Mouse (Mus musculus) kidney, embryonic 16.5 days (tissue): ENCODE measurements around the gene Ccdc187. TPM values are rescaled to one million over a fixed set of nuclear protein-coding genes. Genes with fewer than 3 reads are reported as not detected.

ENCODE experiments used
- ATAC-seq: fragments of 200-750 bp; cut with Nextera tagmentation; 2 replicates; pipeline ENCODE4 v1.8.0; 2017; ENCODE audit warnings: moderate TSS enrichment; ENCODE audit not compliant: low FRiP score, low TSS enrichment
- H3K27ac ChIP-seq: fragments of 300-500 bp; sonication (generic); 2 replicates; pipeline ENCODE4 v1.5.1; 2014; ENCODE audit warnings: low read length
- H3K27me3 ChIP-seq: fragments of 300-500 bp; sonication (generic); 2 replicates; pipeline ENCODE4 v1.6.1; 2014; ENCODE audit warnings: low read length, control low read depth, mixed read lengths; ENCODE audit not compliant: insufficient read depth
- H3K36me3 ChIP-seq: fragments of 300-500 bp; sonication (generic); 2 replicates; pipeline ENCODE4 v1.6.1; 2014; ENCODE audit warnings: low read length, control low read depth, mixed read lengths; ENCODE audit not compliant: insufficient read depth
- H3K4me1 ChIP-seq: fragments of 300-500 bp; sonication (generic); 2 replicates; pipeline ENCODE4 v1.6.1; 2014; ENCODE audit warnings: low read length, control low read depth, mixed read lengths; ENCODE audit not compliant: insufficient read depth
- H3K4me2 ChIP-seq: fragments of 300-500 bp; sonication (generic); replicated peaks from 2 replicates; pipeline ENCODE4 v1.6.1; 2014; ENCODE audit warnings: low read depth, low read length
- H3K4me3 ChIP-seq: fragments of 300-500 bp; sonication (generic); 2 replicates; pipeline ENCODE4 v1.5.1; 2014; ENCODE audit warnings: mild to moderate bottlenecking, low read length
- H3K9ac ChIP-seq: fragments of 300-500 bp; sonication (generic); replicated peaks from 2 replicates; pipeline ENCODE4 v1.6.1; 2014; ENCODE audit warnings: low read length
- H3K9me3 ChIP-seq: fragments of 300-500 bp; sonication (generic); 2 replicates; pipeline ENCODE4 v1.6.1; 2016; ENCODE audit warnings: low read length, control low read depth
- WGBS: fragments of 180-500 bp; shearing (Covaris S2); extraction: QIAGEN DNeasy Blood & Tissue Kit; methylation state at CpG from one replicate; pipeline ENCODE4 v1.1.7; 2014; 5-methylcytosine and 5-hydroxymethylcytosine counted together
- polyA plus RNA-seq: library from polyadenylated mRNA; unstranded; fragments of >200 nt; fragmentation: Nextera tagmentation; extraction: Ambion mirVana; gene quantifications from 2 replicates; pipeline ENCODE4 v1.2.1, GENCODE M21; 2015

The Ccdc187 gene
- polyA plus RNA-seq, 1 experiment from 2014 or later, result 0.02 TPM

DNA sequence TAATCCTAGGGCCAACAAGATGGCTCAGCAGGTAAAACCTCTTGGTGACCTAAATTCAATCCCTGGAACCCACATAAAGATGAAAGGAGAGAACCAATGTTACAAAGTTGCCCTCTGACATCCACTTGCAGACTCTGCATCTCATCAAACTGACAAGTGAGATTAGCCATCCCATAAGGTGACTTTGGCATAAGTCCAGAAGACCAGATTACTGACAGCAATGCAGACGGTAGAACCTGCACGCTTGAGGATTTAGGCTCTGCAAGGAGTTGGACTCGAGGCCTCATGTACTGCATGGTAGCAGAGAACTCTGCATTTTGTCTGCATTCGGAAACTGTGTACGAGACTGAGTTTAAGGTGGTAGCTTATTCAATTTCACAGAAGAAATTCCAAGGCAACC is 4.2 kb downstream of the Ccdc187 start:
- H3K9ac ChIP-seq, result no peak overlapping the region
- 82% methylated on average over 5 of the region's 5 CpGs for WGBS
- no peaks in the 10 kb centered on the region for H3K9me3 ChIP-seq
- no peaks in the 10 kb centered on the region for H3K4me1 ChIP-seq
- no peak overlapping the region for H3K4me3 ChIP-seq
- H3K27me3 ChIP-seq, result no peaks in the 10 kb centered on the region
- no peak overlapping the region for H3K27ac ChIP-seq
- no peak overlapping the region for H3K4me2 ChIP-seq
- H3K36me3 ChIP-seq, result no peaks in the 10 kb centered on the region
- ATAC-seq, result no peak

DNA sequence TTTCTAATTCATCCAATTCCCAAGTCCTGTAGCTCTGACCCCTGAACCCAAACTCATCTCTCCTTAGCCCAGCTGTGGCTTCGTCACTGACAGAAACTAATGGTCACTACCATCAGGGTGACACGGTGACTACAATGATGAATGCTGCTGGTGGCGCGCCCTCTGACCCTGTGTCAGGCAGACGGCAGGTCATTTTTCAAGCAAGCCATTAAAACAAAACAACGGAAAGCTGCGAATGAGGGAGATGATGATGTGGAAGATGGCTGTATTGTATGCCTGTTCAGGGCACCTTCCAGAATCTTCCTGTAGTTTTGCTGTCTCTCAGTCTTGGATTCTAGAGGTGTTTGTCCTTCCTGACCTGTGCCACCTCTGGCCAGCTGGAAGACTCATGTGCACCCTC is 8.0 kb downstream of the Ccdc187 start:
- H3K27ac ChIP-seq, result no peak overlapping the region
- WGBS, result 34% methylated on average over 7 of the region's 7 CpGs
- H3K4me2 ChIP-seq, result no peak overlapping the region
- no peaks in the 10 kb centered on the region for H3K36me3 ChIP-seq
- no peaks in the 10 kb centered on the region for H3K4me1 ChIP-seq
- no peak overlapping the region for H3K4me3 ChIP-seq
- ATAC-seq, result no peak
- no peaks in the 10 kb centered on the region for H3K9me3 ChIP-seq
- no peaks in the 10 kb centered on the region for H3K27me3 ChIP-seq
- H3K9ac ChIP-seq, result no peak overlapping the region

DNA sequence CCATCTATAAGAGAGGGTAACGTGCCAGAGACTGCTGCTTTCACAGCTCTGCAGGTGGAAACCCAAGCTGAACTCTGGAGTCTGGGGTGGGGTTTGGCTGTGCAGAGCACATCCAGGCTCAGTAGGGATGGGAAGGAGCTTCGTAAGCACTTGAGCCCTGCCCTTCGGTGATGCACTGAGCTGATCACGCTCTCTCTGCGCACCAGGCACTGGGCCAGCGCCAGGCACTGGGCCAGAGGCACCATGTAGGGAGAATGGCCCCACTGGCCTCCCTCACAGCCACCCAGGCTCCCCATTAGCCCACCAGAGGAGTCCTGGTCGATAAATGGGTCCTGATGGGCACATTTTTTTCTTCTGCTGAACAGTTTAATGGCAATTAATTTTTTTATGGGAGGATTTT is 8.6 kb downstream of the Ccdc187 start:
- no peaks in the 10 kb centered on the region for H3K27me3 ChIP-seq
- no peak overlapping the region for H3K9ac ChIP-seq
- no peaks in the 10 kb centered on the region for H3K4me1 ChIP-seq
- H3K9me3 ChIP-seq, result no peaks in the 10 kb centered on the region
- H3K27ac ChIP-seq, result no peak overlapping the region
- H3K4me3 ChIP-seq, result no peak overlapping the region
- 68% methylated on average over 7 of the region's 7 CpGs for WGBS
- no peak overlapping the region for H3K4me2 ChIP-seq
- no peak for ATAC-seq
- H3K36me3 ChIP-seq, result no peaks in the 10 kb centered on the region

DNA sequence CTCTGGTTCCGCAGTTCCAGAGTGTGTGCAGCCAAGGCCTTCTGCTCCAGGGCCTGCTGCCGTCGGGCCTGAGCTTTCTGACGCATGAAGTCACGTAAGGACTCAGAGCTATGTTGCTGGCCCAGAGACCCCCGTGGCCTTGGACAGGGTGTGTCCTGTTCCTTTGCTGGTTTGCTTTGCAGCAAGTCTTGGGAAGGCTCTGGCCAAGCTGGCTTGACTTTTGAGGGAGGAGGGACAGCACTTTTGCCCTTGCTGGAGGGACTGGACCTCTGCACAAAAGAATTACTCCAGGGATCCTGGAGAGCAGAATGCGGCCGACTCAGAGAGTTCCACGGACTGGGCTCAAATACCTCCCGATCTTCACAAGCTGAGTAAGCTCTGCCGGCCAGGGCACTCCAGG is 13.8 kb downstream of the Ccdc187 start:
- no peak overlapping the region for H3K27ac ChIP-seq
- H3K27me3 ChIP-seq, result no peaks in the 10 kb centered on the region
- no peaks in the 10 kb centered on the region for H3K36me3 ChIP-seq
- H3K4me3 ChIP-seq, result no peak overlapping the region
- no peak overlapping the region for H3K4me2 ChIP-seq
- H3K9ac ChIP-seq, result no peak overlapping the region
- no peak for ATAC-seq
- WGBS, result 70% methylated on average over 11 of the region's 11 CpGs
- H3K4me1 ChIP-seq, result no peaks in the 10 kb centered on the region
- no peaks in the 10 kb centered on the region for H3K9me3 ChIP-seq

DNA sequence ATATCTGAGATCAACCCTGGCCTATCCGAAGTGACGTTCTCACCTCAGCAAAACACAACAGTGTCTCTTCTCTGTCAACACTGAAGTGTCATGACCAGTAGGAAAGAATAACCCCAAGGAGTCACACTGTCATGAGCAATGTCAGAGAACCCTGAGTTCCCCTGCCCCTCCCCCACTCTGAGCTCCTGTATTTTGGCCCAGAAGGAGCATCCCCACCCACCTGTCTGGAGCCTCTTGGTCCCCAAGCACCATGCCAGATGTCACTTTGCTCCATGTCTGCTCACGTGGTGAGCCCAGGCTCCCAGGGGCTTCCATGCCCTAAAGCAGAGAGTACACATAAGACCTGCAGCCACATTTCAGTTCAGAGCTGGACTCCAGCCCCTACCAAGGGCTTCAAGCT is 14.6 kb downstream of the Ccdc187 start:
- Histone ChIP-seq H3K4me2 (no peak overlapping the region), H3K27ac (no peak overlapping the region), H3K9ac (no peak overlapping the region), H3K9me3 (no peaks in the 10 kb centered on the region), H3K4me1 (no peaks in the 10 kb centered on the region), H3K27me3 (no peaks in the 10 kb centered on the region), H3K4me3 (no peak overlapping the region), H3K36me3 (no peaks in the 10 kb centered on the region)
- WGBS, result 61% methylated on average over 3 of the region's 3 CpGs
- no peak for ATAC-seq

DNA sequence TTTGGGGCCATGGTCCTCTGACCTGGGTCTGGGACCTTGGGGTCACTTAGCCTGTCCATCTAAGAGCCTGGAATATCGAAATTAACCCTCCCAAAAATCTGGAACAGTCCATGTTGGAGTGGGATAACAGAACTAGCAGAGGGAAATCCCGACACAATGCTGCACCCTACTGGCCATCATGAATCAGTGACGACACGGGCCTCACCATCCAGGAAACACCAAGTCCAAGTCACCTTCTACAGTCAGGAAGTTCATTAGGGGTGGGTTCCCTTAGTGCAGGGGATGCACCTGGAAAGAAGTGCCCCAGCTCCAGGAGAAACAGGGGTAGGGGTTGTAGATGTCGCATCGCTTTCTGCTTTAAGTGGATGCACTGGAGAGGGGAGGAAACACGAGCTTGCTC is 20.7 kb downstream of the Ccdc187 start:
- WGBS, result 15% methylated on average over 7 of the region's 7 CpGs
- Histone ChIP-seq H3K27ac (no peak overlapping the region), H3K4me3 (no peak overlapping the region), H3K36me3 (no peaks in the 10 kb centered on the region), H3K4me2 (no peak overlapping the region), H3K4me1 (0 out of 2 replicates have a peak, but pooled peaks cover 5% of the 10 kb centered on the region), H3K9me3 (no peaks in the 10 kb centered on the region), H3K9ac (no peak overlapping the region), H3K27me3 (no peaks in the 10 kb centered on the region)
- peak; percentile 57; the same call in 1 of the 2 replicates for ATAC-seq

DNA sequence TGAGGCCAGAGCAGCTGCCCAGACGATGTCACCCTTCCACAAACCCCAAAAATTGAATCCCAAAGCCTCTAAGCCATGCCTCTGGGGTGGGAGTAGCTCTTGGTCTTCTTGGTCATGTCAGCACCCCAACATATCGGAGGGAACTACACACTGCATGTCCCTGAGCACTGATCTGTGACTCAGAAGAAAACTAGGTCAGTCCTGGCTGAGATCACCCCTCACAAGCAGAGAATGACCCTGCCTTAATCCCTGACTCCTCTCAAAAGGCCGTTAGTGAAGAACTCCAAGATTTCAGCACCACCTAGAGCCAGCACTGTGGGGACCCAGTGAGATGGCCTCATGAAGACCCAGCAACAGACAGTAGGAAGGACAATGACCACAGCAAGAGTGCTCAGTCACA is 26.1 kb downstream of the Ccdc187 start:
- no peaks in the 10 kb centered on the region for H3K36me3 ChIP-seq
- no peak overlapping the region for H3K4me2 ChIP-seq
- no peak overlapping the region for H3K9ac ChIP-seq
- no peak overlapping the region for H3K27ac ChIP-seq
- ATAC-seq, result no peak
- 0 out of 2 replicates have a peak, but pooled peaks cover 5% of the 10 kb centered on the region for H3K4me1 ChIP-seq
- no peaks in the 10 kb centered on the region for H3K27me3 ChIP-seq
- no peak overlapping the region for H3K4me3 ChIP-seq
- H3K9me3 ChIP-seq, result no peaks in the 10 kb centered on the region
- 69% methylated on average over 3 of the region's 3 CpGs for WGBS

DNA sequence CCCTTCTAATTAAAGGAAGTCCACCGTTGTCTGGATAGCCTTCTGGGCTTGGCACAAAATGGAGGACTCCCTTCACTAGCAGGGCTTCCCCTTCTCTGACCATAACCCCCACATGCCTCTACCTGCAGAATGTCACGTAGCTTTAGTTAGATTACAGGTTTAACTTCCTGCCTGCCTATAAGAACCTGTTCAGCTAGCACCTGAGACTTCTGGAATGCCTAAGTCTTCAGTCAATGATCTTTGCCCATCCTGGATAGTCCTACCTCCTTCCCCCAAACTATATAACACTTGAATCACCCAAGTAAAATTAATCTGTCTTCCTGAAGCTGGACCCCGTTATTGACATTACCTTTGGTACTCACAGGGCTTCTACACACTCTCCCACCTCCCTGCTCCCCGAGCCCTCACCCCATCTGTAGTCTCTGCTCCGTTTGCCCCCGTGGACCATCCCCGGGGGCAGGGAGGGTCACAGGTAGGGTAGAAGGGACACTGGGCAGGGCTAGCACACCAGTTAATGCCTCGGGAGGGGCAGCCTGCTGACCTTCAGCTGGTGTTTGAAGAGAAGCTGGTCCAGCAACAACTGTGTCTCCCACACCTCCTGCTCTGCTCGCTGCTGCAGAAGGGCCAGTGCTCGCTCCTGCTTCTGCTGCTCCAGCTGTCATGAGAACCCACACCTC is 28.2 kb downstream of the Ccdc187 start:
- Histone ChIP-seq H3K9me3 (no peaks in the 10 kb centered on the region), H3K4me2 (no peak overlapping the region), H3K27ac (no peak overlapping the region), H3K36me3 (no peaks in the 10 kb centered on the region), H3K9ac (no peak overlapping the region), H3K4me3 (no peak overlapping the region), H3K4me1 (0 out of 2 replicates have a peak, but pooled peaks cover 5% of the 10 kb centered on the region), H3K27me3 (no peaks in the 10 kb centered on the region)
- WGBS, result 68% methylated on average over 10 of the region's 10 CpGs
- ATAC-seq, result no peak

DNA sequence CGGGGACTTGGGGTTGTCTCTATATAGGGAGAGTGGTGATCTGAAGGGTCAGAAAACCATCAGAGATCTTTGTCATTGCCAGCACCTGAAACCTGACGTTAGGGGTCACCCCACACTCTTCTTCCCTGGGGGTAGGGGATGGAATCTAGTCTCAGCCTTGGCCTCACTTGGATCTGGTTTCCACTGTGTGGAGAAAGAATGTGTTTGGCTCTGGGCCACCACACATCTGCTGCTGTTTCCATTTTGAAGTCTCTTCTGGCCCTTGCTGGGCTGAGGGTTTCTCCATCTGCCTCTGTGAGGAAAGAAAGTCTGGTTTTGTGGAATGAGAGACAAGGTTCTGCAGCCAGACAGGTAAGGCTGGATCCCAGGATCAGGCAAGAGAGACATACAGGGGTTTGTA is 29.3 kb downstream of the Ccdc187 start:
- Histone ChIP-seq H3K9ac (no peak overlapping the region), H3K27ac (no peak overlapping the region), H3K27me3 (no peaks in the 10 kb centered on the region), H3K4me3 (no peak overlapping the region), H3K4me1 (0 out of 2 replicates have a peak, but pooled peaks cover 5% of the 10 kb centered on the region), H3K4me2 (no peak overlapping the region), H3K9me3 (no peaks in the 10 kb centered on the region), H3K36me3 (no peaks in the 10 kb centered on the region)
- no peak for ATAC-seq
- WGBS, result 69% methylated on average over 2 of the region's 2 CpGs

DNA sequence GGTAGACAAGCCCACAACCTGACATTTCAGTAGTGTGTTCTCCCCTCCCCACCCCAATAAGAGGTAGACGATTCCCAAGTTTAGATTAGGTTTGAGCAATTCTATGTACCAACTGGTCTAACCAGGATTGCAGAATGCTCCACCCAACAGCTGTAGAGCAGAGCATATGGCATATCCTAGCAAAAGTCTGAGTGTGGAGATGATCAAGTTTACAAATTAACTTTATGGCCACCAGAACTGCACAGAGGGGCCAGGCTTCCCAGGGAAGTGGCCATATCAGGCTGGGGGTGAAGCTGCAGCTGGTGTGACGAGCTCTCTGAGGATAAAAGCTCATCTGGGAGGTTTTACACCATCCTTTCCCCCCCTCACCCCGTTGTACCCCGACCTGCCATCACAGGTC is 29.7 kb downstream of the Ccdc187 start:
- Histone ChIP-seq H3K9me3 (no peaks in the 10 kb centered on the region), H3K4me1 (0 out of 2 replicates have a peak, but pooled peaks cover 5% of the 10 kb centered on the region), H3K27me3 (no peaks in the 10 kb centered on the region), H3K36me3 (no peaks in the 10 kb centered on the region), H3K4me3 (no peak overlapping the region), H3K4me2 (no peak overlapping the region), H3K9ac (no peak overlapping the region), H3K27ac (no peak overlapping the region)
- ATAC-seq, result no peak
- WGBS, result 53% methylated on average over 4 of the region's 4 CpGs
